Mouse (Mus musculus) leukemia stem cell, adult 10-12 weeks (primary cell): Measurements from ENCODE around the gene Tigd3. TPM values are rescaled to one million over a fixed set of nuclear protein-coding genes. Genes with fewer than 3 reads are reported as not detected.

Experiments
- polyA plus RNA-seq: library from polyadenylated mRNA; stranded (reverse); fragments of >175 nt; gene quantifications from 2 replicates; pipeline ENCODE4 v1.2.3, GENCODE M21; 2012; ENCODE audit warnings: low replicate concordance

The Tigd3 gene
- 1.4 and 2.3 TPM in 2 replicates for polyA plus RNA-seq

DNA sequence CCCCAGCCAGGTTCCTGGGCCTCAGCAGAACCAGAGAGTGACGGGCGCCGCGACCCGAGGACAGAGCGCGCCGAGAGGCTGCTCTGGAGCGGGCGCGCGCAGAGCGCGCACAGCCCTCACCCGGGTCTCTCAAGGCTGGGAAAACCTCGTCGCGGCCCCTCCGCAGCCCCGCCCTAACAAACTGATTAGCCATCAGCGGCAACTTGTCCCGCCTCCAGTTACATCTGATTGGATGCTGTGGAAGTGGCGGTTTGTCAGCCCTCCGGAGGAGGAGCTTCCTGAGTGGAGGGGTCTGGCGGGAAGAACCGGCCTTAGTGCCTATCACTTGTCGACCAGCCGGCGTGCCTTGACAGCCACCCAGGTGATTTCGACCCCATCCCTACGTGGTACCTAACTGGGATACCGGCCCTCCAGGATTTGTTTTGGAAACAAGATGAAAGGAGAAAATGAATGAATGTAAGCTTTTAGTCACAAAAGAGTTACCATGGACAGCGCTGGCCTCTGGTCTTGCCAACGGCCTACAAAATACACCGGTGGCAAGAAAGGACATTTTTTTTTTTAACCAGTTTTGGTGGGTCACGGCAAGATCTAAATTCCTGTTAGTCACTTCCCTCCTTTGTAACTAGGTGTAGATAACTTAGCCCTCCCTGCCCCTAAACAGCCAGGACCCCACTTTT is at the start of gene Tigd3:
TSS of gene Tigd3 (minus strand) at position 148 of the 677 bp plus-strand sequence.

GRCm38 (mm10) chr19:5924713-5925093 is 30.8 kb upstream of the Tigd3 start, which contains the start of gene Cdc42ep2:
Cdc42ep2 (minus strand) TSS chr19:5924816.

GRCm38 (mm10) chr19:5913007-5913719 is 19.2 kb upstream of the Tigd3 start, which contains the start of gene Dpf2:
Dpf2 (minus strand) TSS chr19:5913010.

GRCm38 (mm10) chr19:5877618-5878361 is 16.2 kb downstream of the Tigd3 start, which contains the start of gene Slc25a45:
Slc25a45 (plus strand) TSS chr19:5877808.

DNA sequence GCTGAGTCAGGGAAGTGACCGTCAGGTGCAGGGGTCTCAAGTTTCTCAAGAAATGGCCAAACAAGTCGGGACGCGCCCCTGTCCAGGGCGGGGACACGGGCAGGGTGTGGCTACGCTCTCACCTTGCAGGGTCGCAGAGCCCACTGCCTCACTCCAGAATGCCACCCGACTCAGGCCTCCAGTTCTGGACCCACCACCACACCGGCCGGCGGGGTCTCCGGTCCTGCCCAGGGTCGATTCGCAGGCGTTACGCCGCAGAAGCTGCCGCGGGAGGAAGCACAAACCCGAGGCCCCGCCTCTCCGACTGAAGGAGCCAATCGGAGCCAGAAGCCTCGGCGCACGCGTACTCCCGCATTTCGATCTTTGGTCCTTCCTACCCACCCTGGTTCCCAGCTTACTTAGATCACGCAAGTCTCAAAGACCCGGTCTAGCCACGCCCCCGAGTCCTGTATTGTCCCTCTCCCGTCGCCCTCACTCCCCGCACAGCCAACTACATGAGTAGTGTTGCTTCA is 18.9 kb downstream of the Tigd3 start, which contains the start of gene Frmd8:
TSS of gene Frmd8 (minus strand) at position 306 of the 512 bp plus-strand sequence.

Other genes starting within 250 kb of the Tigd3 start
- 361 and 570 TPM in 2 replicates for gene Sipa1, start 230.4 kb downstream of the Tigd3 start, polyA plus RNA-seq
- 157 and 178 TPM in 2 replicates for gene Map3k11, start 205.4 kb downstream of the Tigd3 start, polyA plus RNA-seq
- 468 and 751 TPM in 2 replicates for gene Pcnx3, start 205.2 kb downstream of the Tigd3 start, polyA plus RNA-seq
- 1.1 and 3.7 TPM in 2 replicates for gene Kcnk7, start 189.8 kb downstream of the Tigd3 start, polyA plus RNA-seq
- 268 and 413 TPM in 2 replicates for gene Ehbp1l1, start 167.8 kb downstream of the Tigd3 start, polyA plus RNA-seq
- gene Fam89b, start 164.5 kb downstream of the Tigd3 start, polyA plus RNA-seq, result 41.3 and 119 TPM in 2 replicates
- gene Ltbp3, start 153.2 kb downstream of the Tigd3 start, polyA plus RNA-seq, result 2.3 and 4.5 TPM in 2 replicates
- gene Scyl1, start 122.7 kb downstream of the Tigd3 start, polyA plus RNA-seq, result 56.3 and 57.0 TPM in 2 replicates
- gene Frmd8, start 18.9 kb downstream of the Tigd3 start, polyA plus RNA-seq, result 18.0 and 18.2 TPM in 2 replicates
- 0.65 and 5.0 TPM in 2 replicates for gene Slc25a45, start 16.3 kb downstream of the Tigd3 start, polyA plus RNA-seq
- 15.3 and 54.9 TPM in 2 replicates for gene Dpf2, start 18.9 kb upstream of the Tigd3 start, polyA plus RNA-seq
- gene Cdc42ep2, start 30.7 kb upstream of the Tigd3 start, polyA plus RNA-seq, result 1.8 and 1.9 TPM in 2 replicates
- gene Pola2, start 70.1 kb upstream of the Tigd3 start, polyA plus RNA-seq, result 42.9 and 62.3 TPM in 2 replicates
- not detected in 2 replicates for gene Slc22a20, start 92.0 kb upstream of the Tigd3 start, polyA plus RNA-seq
- 74.6 and 291 TPM in 2 replicates for gene Capn1, start 121.7 kb upstream of the Tigd3 start, polyA plus RNA-seq
- 304 and 363 TPM in 2 replicates for gene Syvn1, start 152.4 kb upstream of the Tigd3 start, polyA plus RNA-seq
- gene Mrpl49, start 163.6 kb upstream of the Tigd3 start, polyA plus RNA-seq, result 36.6 and 41.0 TPM in 2 replicates
- 2,048 and 2,675 TPM in 2 replicates for gene Fau, start 163.7 kb upstream of the Tigd3 start, polyA plus RNA-seq
- gene Znhit2, start 167.0 kb upstream of the Tigd3 start, polyA plus RNA-seq, result 70.2 and 84.6 TPM in 2 replicates
- 15.8 and 19.5 TPM in 2 replicates for gene Tm7sf2, start 174.2 kb upstream of the Tigd3 start, polyA plus RNA-seq
- 35.5 and 99.7 TPM in 2 replicates for gene Vps51, start 183.1 kb upstream of the Tigd3 start, polyA plus RNA-seq
- gene Tmem262, start 185.9 kb upstream of the Tigd3 start, polyA plus RNA-seq, result not detected in 2 replicates
- gene Gm28374, start 188.1 kb upstream of the Tigd3 start, polyA plus RNA-seq, result 0.28 and 0.30 TPM in 2 replicates
- 50.1 and 66.4 TPM in 2 replicates for gene Zfpl1, start 190.8 kb upstream of the Tigd3 start, polyA plus RNA-seq
- gene Cdca5, start 190.8 kb upstream of the Tigd3 start, polyA plus RNA-seq, result 7.7 and 8.7 TPM in 2 replicates
- gene AC131692.1, start 200.3 kb upstream of the Tigd3 start, polyA plus RNA-seq, result 3.5 and 18.8 TPM in 2 replicates
- 0.20 and 0.93 TPM in 2 replicates for gene Naaladl1, start 211.6 kb upstream of the Tigd3 start, polyA plus RNA-seq
- 87.4 and 104 TPM in 2 replicates for gene Sac3d1, start 224.5 kb upstream of the Tigd3 start, polyA plus RNA-seq
- 197 and 367 TPM in 2 replicates for gene Snx15, start 234.2 kb upstream of the Tigd3 start, polyA plus RNA-seq
- gene Batf2, start 246.8 kb upstream of the Tigd3 start, polyA plus RNA-seq, result 0.21 and 2.0 TPM in 2 replicates
- gene Arl2, start 247.4 kb upstream of the Tigd3 start, polyA plus RNA-seq, result 33.5 and 55.6 TPM in 2 replicates